Mouse (Mus musculus): Measurements from ENCODE around the gene Relb.
A peak's percentile ranks its signal among the peaks of the same experiment; 100 is the strongest.
"Not testable (repeated sequence)": the region's sequence is repeated elsewhere in the genome, so short reads cannot be mapped to it uniquely, and the experiment has no call there.

Relb gene

GRCm38 (mm10) chr7:19632275-19632674, 3.0 kb upstream of the Relb start:
- no peak for DNase-seq (ENCODE audit: low spot score in 2 of 2)

GRCm38 (mm10) chr7:19628536-19629360, 490 bp downstream of the Relb start:
- DNase-seq (ENCODE audit: low spot score in 2 of 2), result peak; percentile 82 to 87

- no peak for DNase-seq (ENCODE audit: low spot score in 2 of 2)
Measured at GRCm38 (mm10) chr7:19628192-19628535, 1.1 kb downstream of the Relb start.

GRCm38 (mm10) chr7:19627721-19628120, 1.5 kb downstream of the Relb start:
- DNase-seq (ENCODE audit: low spot score in 2 of 2), result no peak

- DNase-seq (ENCODE audit: low spot score in 2 of 2), result no peak
Measured at GRCm38 (mm10) chr7:19623433-19623832, 5.8 kb downstream of the Relb start.

GRCm38 (mm10) chr7:19622241-19622640, 7.0 kb downstream of the Relb start:
- DNase-seq (ENCODE audit: low spot score in 2 of 2), result no peak

GRCm38 (mm10) chr7:19620811-19621210, 8.4 kb downstream of the Relb start:
- DNase-seq (ENCODE audit: low spot score in 2 of 2), result no peak

- DNase-seq (ENCODE audit: low spot score in 2 of 2), result peak; percentile 52 to 70
Measured at GRCm38 (mm10) chr7:19619004-19619801, 10.0 kb downstream of the Relb start.

GRCm38 (mm10) chr7:19615036-19615577, 14.1 kb downstream of the Relb start:
- DNase-seq (ENCODE audit: low spot score in 2 of 2), result no peak

- no peak for DNase-seq (ENCODE audit: low spot score in 2 of 2)
Measured at GRCm38 (mm10) chr7:19610969-19611368, 18.3 kb downstream of the Relb start.

GRCm38 (mm10) chr7:19609641-19610332, 19.5 kb downstream of the Relb start:
- DNase-seq (ENCODE audit: low spot score in 2 of 2), result no peak

- no peak for DNase-seq (ENCODE audit: low spot score in 2 of 2)
Measured at GRCm38 (mm10) chr7:19607291-19607690, 21.9 kb downstream of the Relb start.

- DNase-seq (ENCODE audit: low spot score in 2 of 2), result not testable (repeated sequence)
Measured at GRCm38 (mm10) chr7:19604606-19605214, 24.5 kb downstream of the Relb start.

GRCm38 (mm10) chr7:19603849-19604605, 25.2 kb downstream of the Relb start, which contains the start of gene Clasrp:
Gene Clasrp, minus strand, starts transcription at chr7:19604486.
- peak; percentile 90 to 94 for DNase-seq (ENCODE audit: low spot score in 2 of 2)

- DNase-seq (ENCODE audit: low spot score in 2 of 2), result no peak
Measured at GRCm38 (mm10) chr7:19603055-19603454, 26.2 kb downstream of the Relb start.

GRCm38 (mm10) chr7:19600562-19600961, 28.7 kb downstream of the Relb start:
- DNase-seq (ENCODE audit: low spot score in 2 of 2), result no peak

- DNase-seq (ENCODE audit: low spot score in 2 of 2), result no peak
Measured at GRCm38 (mm10) chr7:19593061-19593730, 36.0 kb downstream of the Relb start.

GRCm38 (mm10) chr7:19589917-19590316, 39.3 kb downstream of the Relb start:
- DNase-seq (ENCODE audit: low spot score in 2 of 2), result peak; percentile 43 to 50

- no peak for DNase-seq (ENCODE audit: low spot score in 2 of 2)
Measured at GRCm38 (mm10) chr7:19589207-19589606, 40.0 kb downstream of the Relb start.

GRCm38 (mm10) chr7:19586269-19586668, 43.0 kb downstream of the Relb start:
- no peak for DNase-seq (ENCODE audit: low spot score in 2 of 2)
